Mouse (Mus musculus) CD4-positive helper T cell, adult 2 months (primary cell): Measurements from ENCODE around the gene Cby1.

Experiments used
- DNase-seq: peaks from one replicate; pipeline ENCODE4 v3.0.0-alpha.2; 2012; ENCODE audit warnings: low read depth, missing footprints, low spot score

Cby1 gene

GRCm38 (mm10) chr15:79677936-79678335 is 18.9 kb downstream of the Cby1 start:
- DNase-seq, result no peak

- no peak for DNase-seq
Measured at GRCm38 (mm10) chr15:79681973-79682372, 23.0 kb downstream of the Cby1 start.

- no peak for DNase-seq
Measured at GRCm38 (mm10) chr15:79683146-79683545, 24.1 kb downstream of the Cby1 start.

GRCm38 (mm10) chr15:79683707-79684465 is 24.9 kb downstream of the Cby1 start:
- DNase-seq, result no peak

- no peak for DNase-seq
Measured at GRCm38 (mm10) chr15:79684616-79685015, 25.6 kb downstream of the Cby1 start.

GRCm38 (mm10) chr15:79685141-79685641 is 26.2 kb downstream of the Cby1 start:
- DNase-seq, result no peak

- no peak for DNase-seq
Measured at GRCm38 (mm10) chr15:79686046-79686869, 27.3 kb downstream of the Cby1 start.

- no peak for DNase-seq
Measured at GRCm38 (mm10) chr15:79687175-79687574, 28.2 kb downstream of the Cby1 start.

GRCm38 (mm10) chr15:79687646-79688267 is 28.8 kb downstream of the Cby1 start, which contains the start of gene Josd1:
TSS of gene Josd1 (minus strand) at chr15:79687919.
- peak; percentile 97 for DNase-seq

GRCm38 (mm10) chr15:79688268-79688956 is 29.4 kb downstream of the Cby1 start:
- peak; percentile 60 for DNase-seq

GRCm38 (mm10) chr15:79689662-79690425 is 30.8 kb downstream of the Cby1 start:
- peak; percentile 80 for DNase-seq

GRCm38 (mm10) chr15:79690426-79691022 is 31.5 kb downstream of the Cby1 start, which contains the start of gene Gtpbp1:
TSS of gene Gtpbp1 (plus strand) at chr15:79690845.
- peak; percentile 99 for DNase-seq

- DNase-seq, result no peak
Measured at GRCm38 (mm10) chr15:79691023-79691508, 32.1 kb downstream of the Cby1 start.

GRCm38 (mm10) chr15:79692334-79692733 is 33.3 kb downstream of the Cby1 start:
- peak; percentile 44 for DNase-seq

GRCm38 (mm10) chr15:79693740-79694139 is 34.7 kb downstream of the Cby1 start:
- DNase-seq, result peak; percentile 80

GRCm38 (mm10) chr15:79694512-79694911 is 35.5 kb downstream of the Cby1 start:
- peak; percentile 33 for DNase-seq

- no peak for DNase-seq
Measured at GRCm38 (mm10) chr15:79695516-79695915, 36.5 kb downstream of the Cby1 start.

GRCm38 (mm10) chr15:79696508-79696907 is 37.5 kb downstream of the Cby1 start:
- no peak for DNase-seq

- DNase-seq, result no peak
Measured at GRCm38 (mm10) chr15:79697011-79697410, 38.0 kb downstream of the Cby1 start.
